Mouse (Mus musculus) liver, embryonic 15.5 days (tissue): Measurements from ENCODE around the gene Gm12185. TPM values are rescaled to one million over a fixed set of nuclear protein-coding genes. Genes with fewer than 3 reads are reported as not detected.
"Not testable (repeated sequence)": the region's sequence is repeated elsewhere in the genome, so short reads cannot be mapped to it uniquely, and the experiment has no call there.

Experiments used
- ATAC-seq: fragments of 200-750 bp; cut with Nextera tagmentation; 2 replicates; pipeline ENCODE4 v1.8.0; 2017; ENCODE audit warnings: moderate number of reproducible peaks, mild to moderate bottlenecking, moderate library complexity; ENCODE audit not compliant: insufficient read depth
- H3K27ac ChIP-seq: fragments of 300-500 bp; sonication (generic); replicated peaks from 2 replicates; pipeline ENCODE4 v1.5.1; 2015; ENCODE audit warnings: mild to moderate bottlenecking, inconsistent platforms
- H3K27me3 ChIP-seq: fragments of 300-500 bp; sonication (generic); 2 replicates; pipeline ENCODE4 v1.6.1; 2015; ENCODE audit warnings: mild to moderate bottlenecking, inconsistent platforms
- H3K36me3 ChIP-seq: fragments of 300-500 bp; sonication (generic); replicated peaks from 2 replicates; pipeline ENCODE4 v1.6.1; 2015; ENCODE audit warnings: moderate library complexity, mild to moderate bottlenecking, inconsistent platforms
- H3K4me1 ChIP-seq: fragments of 300-500 bp; sonication (generic); replicated peaks from 2 replicates; pipeline ENCODE4 v1.6.1; 2015; ENCODE audit warnings: inconsistent platforms
- H3K4me2 ChIP-seq: fragments of 300-500 bp; sonication (generic); 2 replicates; pipeline ENCODE4 v1.6.1; 2015; ENCODE audit warnings: moderate library complexity, mild to moderate bottlenecking, inconsistent platforms
- H3K4me3 ChIP-seq: fragments of 300-500 bp; sonication (generic); replicated peaks from 2 replicates; pipeline ENCODE4 v1.5.1; 2015; ENCODE audit warnings: mild to moderate bottlenecking, inconsistent platforms
- H3K9ac ChIP-seq: fragments of 300-500 bp; sonication (generic); 2 replicates; pipeline ENCODE4 v1.6.1; 2015; ENCODE audit warnings: moderate library complexity, mild to moderate bottlenecking, inconsistent platforms
- H3K9me3 ChIP-seq: fragments of 300-500 bp; sonication (generic); replicated peaks from 2 replicates; pipeline ENCODE4 v1.6.1; 2016; ENCODE audit warnings: inconsistent platforms
- WGBS: fragments of 180-500 bp; shearing (Covaris S2); methylation state at CpG from one replicate; pipeline ENCODE4 v1.1.7; 2015; ENCODE audit warnings: mixed read lengths; ENCODE audit not compliant: insufficient replicate concordance; 5-methylcytosine and 5-hydroxymethylcytosine counted together
- polyA plus RNA-seq: library from polyadenylated mRNA; unstranded; fragments of >200 nt; fragmentation: Nextera tagmentation; extraction: Ambion mirVana; gene quantifications from 2 replicates; pipeline ENCODE4 v1.2.1, GENCODE M21; 2015

The Gm12185 gene
- polyA plus RNA-seq: 0.03 TPM in 1 of 2 replicates, not detected in the other

DNA sequence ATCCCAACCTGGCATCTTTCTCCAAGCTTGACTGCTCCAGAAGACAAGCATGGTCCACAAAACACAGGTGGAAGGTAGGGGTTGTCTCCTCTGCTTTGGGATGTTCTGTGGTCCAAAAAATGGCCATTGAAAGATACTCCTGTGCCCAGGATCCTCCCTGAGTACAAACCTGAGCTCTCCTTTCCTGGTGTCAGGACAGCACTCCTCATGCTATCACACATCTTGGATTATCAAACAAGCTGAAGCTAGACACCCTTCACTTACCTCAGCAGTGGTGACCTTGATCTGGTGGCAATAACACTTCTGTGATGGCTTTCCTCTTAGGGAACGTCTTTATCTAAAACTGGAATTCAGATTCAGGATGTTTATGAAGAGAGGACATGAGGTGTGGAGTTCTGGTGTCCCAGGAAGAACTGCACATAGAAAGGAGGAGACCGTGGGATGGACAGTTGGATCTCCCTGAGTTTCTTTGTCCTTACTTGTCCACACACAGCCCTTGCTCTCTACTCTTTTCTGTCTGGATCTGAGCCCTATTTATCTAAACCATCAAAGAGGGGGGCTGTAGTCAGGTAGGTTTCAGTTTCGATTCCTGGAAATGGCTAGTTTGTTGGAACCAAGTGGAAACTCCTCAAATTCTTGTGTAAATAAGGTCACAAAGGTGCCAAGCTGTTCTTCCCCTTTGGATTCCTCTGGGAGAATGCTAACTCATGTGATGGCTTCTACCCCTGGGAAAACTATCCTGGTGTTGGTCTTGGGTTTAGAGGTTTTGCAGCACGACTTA lies at the start of gene Gm12185:
Gene Gm12185, minus strand, starts transcription at position 487 of the 781 bp plus-strand sequence.
- not testable (repeated sequence) for H3K4me1 ChIP-seq, ATAC-seq, H3K27me3 ChIP-seq, H3K9me3 ChIP-seq, H3K9ac ChIP-seq, H3K36me3 ChIP-seq, H3K4me2 ChIP-seq, H3K4me3 ChIP-seq, H3K27ac ChIP-seq
- WGBS: 43% methylated on average over 4 of the region's 4 CpGs

DNA sequence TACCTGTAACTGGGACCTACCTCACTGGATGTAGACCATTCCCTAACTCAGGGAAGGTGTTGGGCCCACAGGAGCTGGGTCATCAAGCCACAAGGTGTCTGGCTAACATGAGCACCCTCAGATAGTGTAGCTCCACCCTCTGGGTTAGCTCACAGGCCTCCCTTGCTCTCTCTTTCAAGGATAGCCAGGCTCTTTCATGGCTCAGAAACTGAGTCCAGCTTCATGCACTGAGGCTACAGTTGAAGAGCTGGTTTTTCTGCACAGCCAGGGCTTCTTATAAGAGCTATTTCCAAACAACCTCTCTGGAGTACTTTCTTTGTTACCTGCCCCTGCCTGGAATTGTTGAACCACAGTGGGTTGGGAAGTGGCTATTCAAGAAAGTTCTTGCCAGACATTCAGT lies 20.0 kb upstream of the Gm12185 start:
- not testable (repeated sequence) for H3K27me3 ChIP-seq, ATAC-seq, H3K4me1 ChIP-seq, H3K27ac ChIP-seq, H3K9ac ChIP-seq, H3K36me3 ChIP-seq, H3K4me2 ChIP-seq, H3K4me3 ChIP-seq, H3K9me3 ChIP-seq

DNA sequence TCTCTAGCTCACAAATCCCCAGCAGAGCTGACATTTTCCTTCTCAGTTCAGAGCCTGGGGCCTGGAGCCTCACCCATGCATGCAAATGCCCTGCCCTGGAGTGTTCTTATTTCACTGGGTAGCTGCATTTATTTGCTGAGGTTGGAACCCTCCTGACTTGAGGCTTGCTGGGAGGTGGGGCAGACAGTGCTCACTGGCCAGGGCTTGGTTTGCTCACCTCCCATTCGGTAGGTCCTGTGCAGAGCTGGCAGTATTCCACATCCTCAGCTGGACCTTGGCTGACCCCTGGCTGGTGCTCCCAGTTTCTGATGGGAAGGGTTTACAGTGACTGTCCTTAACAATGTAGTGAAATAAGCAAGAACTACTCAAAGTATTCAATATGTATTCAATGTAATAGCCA lies 14.8 kb upstream of the Gm12185 start:
- H3K9ac ChIP-seq, H3K27me3 ChIP-seq, ATAC-seq, H3K36me3 ChIP-seq, H3K9me3 ChIP-seq, H3K4me1 ChIP-seq, H3K27ac ChIP-seq, H3K4me3 ChIP-seq, H3K4me2 ChIP-seq: not testable (repeated sequence)
- 54% methylated on average over 1 of the region's 1 CpGs for WGBS

DNA sequence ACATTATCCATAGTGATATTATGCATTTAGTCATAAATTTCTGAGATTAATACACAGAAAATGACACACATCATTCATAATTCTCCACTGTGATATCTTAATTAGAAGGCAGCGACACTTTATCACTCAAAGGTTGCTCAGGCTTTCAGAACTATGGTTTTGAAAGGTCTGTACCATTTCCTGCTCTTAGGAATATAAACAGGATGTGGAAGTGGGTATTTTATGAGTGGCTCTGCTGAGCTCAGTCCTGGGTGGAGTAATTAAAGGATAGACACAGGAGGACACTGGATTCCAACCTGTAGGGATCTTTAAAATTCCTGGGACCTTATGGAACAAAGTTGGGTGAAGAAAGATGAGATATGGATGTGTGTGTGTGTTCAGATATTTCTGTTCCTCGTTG lies 14.3 kb upstream of the Gm12185 start:
- not testable (repeated sequence) for H3K4me3 ChIP-seq, H3K9ac ChIP-seq, ATAC-seq, H3K27me3 ChIP-seq, H3K4me2 ChIP-seq, H3K9me3 ChIP-seq, H3K27ac ChIP-seq, H3K4me1 ChIP-seq, H3K36me3 ChIP-seq
- 36% methylated on average over 2 of the region's 2 CpGs for WGBS

DNA sequence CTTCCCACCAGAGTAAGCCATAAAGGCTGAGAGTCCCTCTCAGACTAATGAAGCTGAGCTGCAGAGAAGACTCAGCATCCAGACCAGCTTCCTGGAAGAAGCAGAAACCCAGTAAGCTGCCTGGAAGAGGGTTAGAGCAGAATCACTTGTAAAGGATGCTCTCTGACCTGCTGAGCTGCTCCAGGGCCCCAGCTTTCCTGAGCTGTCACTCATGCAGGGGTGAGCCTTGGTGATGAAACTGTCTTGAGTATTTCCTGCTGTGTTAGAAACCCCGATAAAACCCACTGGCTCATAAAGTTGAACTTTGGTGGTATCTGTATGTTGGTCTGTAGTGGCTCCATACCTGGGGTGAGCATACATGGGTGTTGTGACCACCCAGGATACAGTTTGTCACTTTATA lies 8.4 kb upstream of the Gm12185 start:
- H3K4me3 ChIP-seq, ATAC-seq, H3K27ac ChIP-seq, H3K9me3 ChIP-seq, H3K9ac ChIP-seq, H3K27me3 ChIP-seq, H3K4me2 ChIP-seq, H3K4me1 ChIP-seq, H3K36me3 ChIP-seq: not testable (repeated sequence)
- 22% methylated on average over 1 of the region's 1 CpGs for WGBS

DNA sequence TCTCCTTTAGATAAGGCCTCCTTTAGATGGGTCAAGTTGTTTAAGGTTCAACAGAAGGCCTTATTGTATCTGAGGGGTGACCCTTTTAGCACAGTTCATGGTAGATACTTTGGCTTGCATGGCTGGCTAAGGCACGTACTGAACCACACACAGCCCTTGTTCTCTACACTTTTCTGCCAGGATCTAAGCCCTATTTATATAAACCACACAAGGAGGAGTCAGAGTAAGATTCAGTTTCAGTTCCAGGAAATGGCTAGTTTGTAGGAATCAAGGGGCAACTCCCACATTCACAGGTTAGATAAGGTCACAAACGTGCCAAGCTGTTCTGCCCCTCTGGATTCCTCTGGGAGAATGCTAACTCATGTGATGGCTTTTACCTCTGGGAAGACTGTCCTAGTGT lies 2.0 kb upstream of the Gm12185 start, which contains the start of gene Tgtp1:
Gene Tgtp1, minus strand, starts transcription at position 155 of the 400 bp plus-strand sequence.
- not testable (repeated sequence) for H3K36me3 ChIP-seq, H3K4me3 ChIP-seq, H3K27ac ChIP-seq, ATAC-seq, H3K27me3 ChIP-seq, H3K4me2 ChIP-seq, H3K4me1 ChIP-seq, H3K9me3 ChIP-seq, H3K9ac ChIP-seq
- WGBS: 16% methylated on average over 2 of the region's 2 CpGs

DNA sequence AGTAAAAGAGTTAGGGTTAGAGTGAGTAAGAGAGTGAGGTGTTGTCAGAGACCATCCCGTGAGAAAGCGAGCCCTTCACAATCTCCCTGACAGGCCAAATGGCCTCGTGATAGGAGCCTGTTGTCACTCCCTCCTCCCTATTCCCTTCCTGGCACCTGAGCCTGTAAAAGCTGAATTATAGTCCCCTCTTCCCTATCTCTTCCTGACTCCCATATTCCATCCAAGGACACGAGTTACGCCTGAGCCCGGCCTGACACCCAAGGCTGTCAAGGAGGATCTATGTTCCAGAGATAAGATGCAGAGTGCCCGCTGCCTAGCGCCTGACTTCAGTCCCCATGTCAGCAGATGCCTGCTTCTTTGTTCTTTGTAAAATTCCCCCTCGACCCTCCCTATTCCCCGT lies 1.3 kb upstream of the Gm12185 start:
- not testable (repeated sequence) for ATAC-seq, H3K4me1 ChIP-seq, H3K9ac ChIP-seq, H3K27me3 ChIP-seq, H3K27ac ChIP-seq, H3K4me2 ChIP-seq, H3K36me3 ChIP-seq, H3K9me3 ChIP-seq, H3K4me3 ChIP-seq
- WGBS: 44% methylated on average over 10 of the region's 10 CpGs

DNA sequence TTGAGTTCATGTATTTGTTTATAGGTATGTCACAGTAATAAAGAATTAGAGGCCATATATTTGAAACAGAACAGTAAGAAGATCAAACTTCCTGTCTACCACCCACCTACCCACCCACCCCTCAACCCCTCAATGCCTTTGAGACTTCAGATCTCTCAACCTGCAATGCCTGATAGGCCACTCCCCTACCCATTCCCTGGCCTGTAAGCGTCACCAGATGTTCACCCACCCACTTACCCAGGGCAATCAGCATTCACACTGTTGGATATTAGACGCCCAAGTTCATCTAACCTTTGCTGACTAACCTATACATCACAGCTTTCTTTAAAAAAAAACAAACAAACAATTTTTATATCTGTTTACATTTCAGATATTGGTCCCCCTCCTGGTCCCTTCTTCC lies 2.0 kb downstream of the Gm12185 start:
- not testable (repeated sequence) for H3K27me3 ChIP-seq, H3K27ac ChIP-seq, H3K4me3 ChIP-seq, ATAC-seq, H3K36me3 ChIP-seq, H3K9me3 ChIP-seq, H3K9ac ChIP-seq, H3K4me1 ChIP-seq, H3K4me2 ChIP-seq
- 43% methylated on average over 2 of the region's 2 CpGs for WGBS

DNA sequence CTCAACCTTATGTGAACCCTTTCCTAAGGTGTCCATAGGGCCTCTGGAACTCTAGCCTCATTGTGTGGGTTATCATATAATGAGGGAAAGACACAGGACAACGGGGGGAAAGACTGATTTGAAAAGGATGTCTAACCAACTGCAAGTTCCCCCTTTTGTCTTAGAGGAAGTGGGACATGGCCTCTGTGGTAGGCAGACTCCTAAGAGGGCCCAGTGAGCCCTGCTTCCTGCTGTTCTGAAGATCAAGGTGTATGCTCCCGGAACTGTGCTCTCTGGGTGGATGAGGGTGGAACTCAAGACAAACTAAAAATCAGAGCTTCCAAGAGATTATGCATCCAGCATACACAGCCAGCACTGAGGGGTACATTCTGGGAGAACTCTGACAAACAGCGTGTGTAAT lies 3.8 kb downstream of the Gm12185 start:
- not testable (repeated sequence) for H3K4me3 ChIP-seq, H3K27me3 ChIP-seq, H3K4me1 ChIP-seq, ATAC-seq, H3K9me3 ChIP-seq, H3K4me2 ChIP-seq, H3K27ac ChIP-seq, H3K9ac ChIP-seq, H3K36me3 ChIP-seq
- 26% methylated on average over 2 of the region's 3 CpGs for WGBS

DNA sequence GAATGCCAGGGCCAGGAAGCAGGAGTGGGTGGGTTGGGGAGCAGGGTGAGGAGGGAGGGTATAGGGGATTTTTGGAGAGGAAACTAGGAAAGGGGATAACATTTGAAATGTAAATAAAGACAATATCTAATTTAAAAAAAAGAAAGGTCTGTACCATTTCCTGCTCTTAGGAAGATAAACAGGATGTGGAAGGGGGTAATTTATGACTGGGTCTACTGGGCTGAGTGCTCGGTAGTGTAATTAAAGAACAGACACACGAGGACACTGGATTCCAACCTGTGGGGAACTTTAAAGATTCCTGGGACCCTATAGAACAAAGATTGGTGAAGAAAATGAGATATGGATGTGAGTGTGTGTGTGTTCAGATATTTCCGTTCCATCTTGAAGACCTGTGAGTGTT lies 9.2 kb downstream of the Gm12185 start:
- H3K9ac ChIP-seq, H3K4me2 ChIP-seq, H3K4me3 ChIP-seq, H3K9me3 ChIP-seq, H3K36me3 ChIP-seq, H3K4me1 ChIP-seq, H3K27me3 ChIP-seq, ATAC-seq, H3K27ac ChIP-seq: not testable (repeated sequence)
- no CpG with 5 or more reads among the region's 3 CpGs for WGBS

DNA sequence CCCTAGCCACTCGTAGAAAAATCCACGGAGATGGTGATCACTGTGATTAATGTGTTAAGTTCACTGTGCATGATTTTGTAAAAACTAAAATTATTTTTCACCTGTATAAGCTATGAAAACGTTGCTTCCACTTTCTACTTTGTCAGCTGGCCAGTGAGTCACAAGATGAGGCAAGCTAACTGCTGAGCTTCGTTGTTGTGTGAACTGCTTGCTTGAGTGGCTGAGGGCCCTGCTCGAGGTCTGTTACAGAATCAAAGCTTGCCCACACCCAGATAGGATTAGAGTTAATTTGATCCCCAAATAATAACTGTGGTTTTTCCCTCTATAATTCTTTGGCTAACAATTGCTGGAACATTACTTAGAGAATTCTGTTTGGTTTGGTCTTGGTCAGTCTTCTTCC lies 12.0 kb downstream of the Gm12185 start:
- not testable (repeated sequence) for H3K36me3 ChIP-seq, H3K9me3 ChIP-seq, H3K27me3 ChIP-seq, H3K27ac ChIP-seq, H3K9ac ChIP-seq, ATAC-seq, H3K4me2 ChIP-seq, H3K4me3 ChIP-seq, H3K4me1 ChIP-seq
- WGBS: no CpG with 5 or more reads among the region's 5 CpGs

DNA sequence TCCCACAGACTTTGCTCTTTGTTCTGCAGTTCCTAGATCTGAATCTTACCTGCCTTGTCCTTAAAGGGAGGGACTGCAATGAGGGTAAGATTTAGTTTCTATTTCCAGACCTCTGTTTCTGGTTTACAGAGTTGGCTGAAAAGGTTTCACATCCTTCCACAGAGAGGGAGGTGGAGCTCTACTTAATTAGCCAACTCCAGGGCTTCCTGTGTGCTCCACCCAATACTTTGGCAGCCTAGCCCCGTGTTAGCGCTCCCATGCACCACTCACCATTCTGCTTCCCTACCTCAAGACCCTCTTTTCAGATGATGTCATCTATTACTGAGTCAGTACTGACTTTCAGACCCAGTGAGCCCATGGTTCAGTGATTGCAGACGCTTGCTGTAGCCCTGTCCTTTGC lies 12.8 kb downstream of the Gm12185 start, which contains the start of gene 9930111J21Rik1:
Gene 9930111J21Rik1, minus strand, starts transcription at position 148 of the 400 bp plus-strand sequence.
- not testable (repeated sequence) for H3K27me3 ChIP-seq, H3K4me1 ChIP-seq, H3K4me2 ChIP-seq, H3K27ac ChIP-seq, H3K9ac ChIP-seq, H3K9me3 ChIP-seq, H3K36me3 ChIP-seq, H3K4me3 ChIP-seq
- peak; percentile 42; the same call in 1 of the 2 replicates for ATAC-seq
- WGBS: no CpG with 5 or more reads among the region's 3 CpGs
